Mouse (Mus musculus) neural tube, embryonic 11.5 days (tissue): ENCODE measurements around the gene Evpl. TPM values are rescaled to one million over a fixed set of nuclear protein-coding genes. Genes with fewer than 3 reads are reported as not detected.

Experiments
- ATAC-seq: fragments of 200-750 bp; cut with Nextera tagmentation; 2 replicates; pipeline ENCODE4 v1.8.0; 2017; ENCODE audit warnings: moderate number of reproducible peaks, mild to moderate bottlenecking, moderate TSS enrichment, moderate library complexity; ENCODE audit not compliant: insufficient read depth, low FRiP score, low TSS enrichment
- DNase-seq: peaks from one replicate; pipeline ENCODE4 v3.0.0-alpha.2; 2015; ENCODE audit warnings: low spot score
- H3K27ac ChIP-seq: fragments of 300-500 bp; sonication (generic); 2 replicates; pipeline ENCODE4 v1.5.1; 2014; ENCODE audit warnings: low read depth, mild to moderate bottlenecking, low read length
- H3K27me3 ChIP-seq: fragments of 300-500 bp; sonication (generic); 2 replicates; pipeline ENCODE4 v1.6.1; 2014; ENCODE audit warnings: mild to moderate bottlenecking, low read length, mixed read lengths; ENCODE audit not compliant: control insufficient read depth, insufficient read depth
- H3K36me3 ChIP-seq: fragments of 300-500 bp; sonication (generic); 2 replicates; pipeline ENCODE4 v1.6.1; 2014; ENCODE audit warnings: mild to moderate bottlenecking, low read length, moderate library complexity, mixed read lengths; ENCODE audit not compliant: control insufficient read depth, insufficient read depth
- H3K4me1 ChIP-seq: fragments of 300-500 bp; sonication (generic); 2 replicates; pipeline ENCODE4 v1.6.1; 2014; ENCODE audit warnings: low read length, mixed read lengths; ENCODE audit not compliant: control insufficient read depth, insufficient read depth
- H3K4me2 ChIP-seq: fragments of 300-500 bp; sonication (generic); 2 replicates; pipeline ENCODE4 v1.6.1; 2014; ENCODE audit warnings: low read depth, mild to moderate bottlenecking, moderate library complexity
- H3K4me3 ChIP-seq: fragments of 300-500 bp; sonication (generic); 2 replicates; pipeline ENCODE4 v1.5.1; 2014; ENCODE audit warnings: low read depth, low read length
- H3K9ac ChIP-seq: fragments of 300-500 bp; sonication (generic); 2 replicates; pipeline ENCODE4 v1.6.1; 2014; ENCODE audit warnings: mild to moderate bottlenecking, low read length
- H3K9me3 ChIP-seq: fragments of 300-500 bp; sonication (generic); 2 replicates; pipeline ENCODE4 v1.6.1; 2016; ENCODE audit warnings: low read length; ENCODE audit not compliant: control insufficient read depth
- WGBS: fragments of 180-500 bp; shearing (Covaris S2); extraction: QIAGEN DNeasy Blood & Tissue Kit; methylation state at CpG from one replicate; pipeline ENCODE4 v1.1.7; 2014; 5-methylcytosine and 5-hydroxymethylcytosine counted together
- polyA plus RNA-seq: library from polyadenylated mRNA; unstranded; fragments of >200 nt; fragmentation: Nextera tagmentation; extraction: Ambion mirVana; gene quantifications from 2 replicates; pipeline ENCODE4 v1.2.1, GENCODE M21; 2014

The Evpl gene
- polyA plus RNA-seq, 1 experiment from 2014 or later = 0.90 TPM

- H3K4me2 ChIP-seq = no peak overlapping the region
- H3K9ac ChIP-seq = no peak overlapping the region; the same call in 1 of the 2 replicates
- ATAC-seq (no peak), DNase-seq (no peak)
- 90% methylated on average over 20 of the region's 20 CpGs for WGBS
- H3K4me1 ChIP-seq = no peaks in the 10 kb centered on the region
- H3K36me3 ChIP-seq = peaks cover 11% of the 10 kb centered on the region
- no peak overlapping the region for H3K27ac ChIP-seq
- no peaks in the 10 kb centered on the region for H3K9me3 ChIP-seq
- no peaks in the 10 kb centered on the region for H3K27me3 ChIP-seq
- H3K4me3 ChIP-seq = no peak overlapping the region
These were observed 59.3 kb downstream of the Evpl start for GRCm38 (mm10) chr11:116178411-116179121.

GRCm38 (mm10) chr11:116176010-116176409 is 61.9 kb downstream of the Evpl start:
- Histone ChIP-seq H3K27ac (no peak overlapping the region), H3K4me3 (no peak overlapping the region), H3K4me1 (no peaks in the 10 kb centered on the region), H3K27me3 (no peaks in the 10 kb centered on the region), H3K36me3 (peaks cover 11% of the 10 kb centered on the region), H3K9me3 (no peaks in the 10 kb centered on the region), H3K9ac (no peak overlapping the region), H3K4me2 (no peak overlapping the region)
- DNase-seq (no peak), ATAC-seq (no peak)
- 81% methylated on average over 7 of the region's 7 CpGs for WGBS

GRCm38 (mm10) chr11:116174775-116175448 is 63.0 kb downstream of the Evpl start:
- Histone ChIP-seq H3K4me3 (no peak overlapping the region), H3K27ac (no peak overlapping the region), H3K4me1 (no peaks in the 10 kb centered on the region), H3K4me2 (no peak overlapping the region), H3K9ac (no peak overlapping the region), H3K36me3 (peaks cover 11% of the 10 kb centered on the region), H3K9me3 (no peaks in the 10 kb centered on the region), H3K27me3 (no peaks in the 10 kb centered on the region)
- 91% methylated on average over 22 of the region's 22 CpGs for WGBS
- ATAC-seq = no peak
- DNase-seq = no peak

DNA sequence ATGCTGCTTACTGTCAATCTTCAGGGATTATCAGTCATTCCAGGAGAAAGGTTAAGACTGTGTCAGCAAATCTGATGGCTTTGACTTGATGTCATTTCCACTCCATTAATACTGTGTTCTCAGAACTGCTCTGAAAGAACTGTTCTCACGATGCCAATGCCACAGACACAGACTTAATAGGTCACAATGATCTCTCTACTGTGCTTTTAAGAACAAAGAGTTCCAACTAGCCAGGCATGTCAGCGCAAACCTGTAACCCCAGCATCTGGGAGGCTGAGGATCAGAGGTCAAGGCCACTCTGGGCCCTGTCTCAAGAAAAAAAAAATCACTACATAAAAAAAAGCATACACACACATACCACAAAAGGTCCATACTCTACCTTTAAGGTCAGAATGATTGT is 65.9 kb downstream of the Evpl start:
- DNase-seq (no peak), ATAC-seq (no peak)
- Histone ChIP-seq H3K27me3 (no peaks in the 10 kb centered on the region), H3K27ac (no peak overlapping the region), H3K4me2 (no peak overlapping the region), H3K4me1 (peaks cover 2% of the 10 kb centered on the region; the same call in 1 of the 2 replicates), H3K9me3 (no peaks in the 10 kb centered on the region), H3K9ac (no peak overlapping the region), H3K4me3 (no peak overlapping the region), H3K36me3 (peaks cover 8% of the 10 kb centered on the region)
- WGBS = 86% methylated on average over 2 of the region's 2 CpGs

Other genes starting within 250 kb of the Evpl start
- 122 and 124 TPM in 2 replicates for gene Galk1, start 225.4 kb downstream of the Evpl start, polyA plus RNA-seq
- gene H3f3b, start 210.1 kb downstream of the Evpl start, polyA plus RNA-seq = 1,827 and 1,865 TPM in 2 replicates
- 30.3 and 34.4 TPM in 2 replicates for gene Unk, start 207.8 kb downstream of the Evpl start, polyA plus RNA-seq
- gene Unc13d, start 160.1 kb downstream of the Evpl start, polyA plus RNA-seq = 1.3 and 1.5 TPM in 2 replicates
- 95.3 and 105 TPM in 2 replicates for gene Wbp2, start 151.1 kb downstream of the Evpl start, polyA plus RNA-seq
- gene Trim47, start 110.9 kb downstream of the Evpl start, polyA plus RNA-seq = 3.2 and 3.3 TPM in 2 replicates
- gene Trim65, start 106.9 kb downstream of the Evpl start, polyA plus RNA-seq = 1.6 TPM in 2 replicates
- gene Mrpl38, start 99.2 kb downstream of the Evpl start, polyA plus RNA-seq = 99.8 and 102 TPM in 2 replicates
- 35.7 and 37.0 TPM in 2 replicates for gene Fbf1, start 69.9 kb downstream of the Evpl start, polyA plus RNA-seq
- gene Ten1, start 39.2 kb downstream of the Evpl start, polyA plus RNA-seq = 54.9 and 63.6 TPM in 2 replicates
- 33.2 and 34.4 TPM in 2 replicates for gene Acox1, start 39.0 kb downstream of the Evpl start, polyA plus RNA-seq
- gene Srp68, start 36.1 kb upstream of the Evpl start, polyA plus RNA-seq = 83.5 and 87.4 TPM in 2 replicates
- gene Galr2, start 42.9 kb upstream of the Evpl start, polyA plus RNA-seq = 0.49 and 0.70 TPM in 2 replicates
- gene Exoc7, start 69.2 kb upstream of the Evpl start, polyA plus RNA-seq = 74.3 and 75.5 TPM in 2 replicates
- gene Foxj1, start 97.3 kb upstream of the Evpl start, polyA plus RNA-seq = 2.5 and 3.1 TPM in 2 replicates
- gene Rnf157, start 175.0 kb upstream of the Evpl start, polyA plus RNA-seq = 31.1 and 34.6 TPM in 2 replicates
- gene Ubald2, start 196.0 kb upstream of the Evpl start, polyA plus RNA-seq = 90.3 and 92.4 TPM in 2 replicates
- gene Qrich2, start 228.2 kb upstream of the Evpl start, polyA plus RNA-seq = 0.40 TPM in 1 of 2 replicates, not detected in the other